In genomic region chr6:113078031-113078721, GRCm38 (mm10) we compare ENCODE assay signal across 7 mouse cellular contexts. TPM values are rescaled to one million over a fixed set of nuclear protein-coding genes. Genes with fewer than 3 reads are reported as not detected.
DNase-seq lines count a peak whose midpoint lies in the region; ATAC-seq lines count a peak whose summit lies in the region.

No protein-coding gene starts in this region.

- peak overlapping the region; percentile 98 for H3K9ac ChIP-seq in forebrain, embryonic 12.5 days
- peak overlapping the region; percentile 97 for H3K9ac ChIP-seq in hindbrain, embryonic 11.5 days (ENCODE audit: low read depth, low read length)

- peak overlapping the region; percentile 88 for H3K4me3 ChIP-seq in forebrain, embryonic 12.5 days (replicated peaks)
- peak overlapping the region; percentile 85 for H3K4me3 ChIP-seq in hindbrain, embryonic 11.5 days (ENCODE audit: low read depth, low read length)
- H3K4me3 ChIP-seq in megakaryocyte, embryonic 14.5 days (replicated peaks): peak overlapping the region; percentile 99

- intact Hi-C loops in left cerebral cortex, postnatal 10 days (cut with DNase I): no loop called here

- H3K27ac ChIP-seq in forebrain, embryonic 12.5 days: peak overlapping the region; percentile 100
- H3K27ac ChIP-seq in hindbrain, embryonic 11.5 days (ENCODE audit: low read depth, low read length): peak overlapping the region; percentile 100

- no peaks in the 10 kb centered on the region for H3K27me3 ChIP-seq in forebrain, embryonic 12.5 days
- H3K27me3 ChIP-seq in hindbrain, embryonic 11.5 days (ENCODE audit: control insufficient read depth, insufficient read depth, low read length): no peaks in the 10 kb centered on the region
- H3K27me3 ChIP-seq in megakaryocyte, embryonic 14.5 days (replicated peaks): no peaks in the 10 kb centered on the region

- H3K36me3 ChIP-seq in forebrain, embryonic 12.5 days (replicated peaks): no peaks in the 10 kb centered on the region; the same call in 1 of the 2 replicates
- H3K36me3 ChIP-seq in hindbrain, embryonic 11.5 days (ENCODE audit: control insufficient read depth, insufficient read depth, low read length): no peaks in the 10 kb centered on the region
- H3K36me3 ChIP-seq in megakaryocyte, embryonic 14.5 days (replicated peaks; ENCODE audit: low read length): peaks cover 26% of the 10 kb centered on the region

- under 1% methylated on average over 18 of the region's 18 CpGs for WGBS in forebrain, embryonic 12.5 days
- WGBS in hindbrain, embryonic 11.5 days: 0% methylated on average over 18 of the region's 18 CpGs

- H3K9me3 ChIP-seq in forebrain, embryonic 12.5 days: no peaks in the 10 kb centered on the region
- H3K9me3 ChIP-seq in hindbrain, embryonic 11.5 days (ENCODE audit: control insufficient read depth, low read length): no peaks in the 10 kb centered on the region
- H3K9me3 ChIP-seq in megakaryocyte, embryonic 14.5 days: no peaks in the 10 kb centered on the region

- ATAC-seq in forebrain, embryonic 12.5 days (ENCODE audit: low FRiP score): no peak
- no peak for ATAC-seq in hindbrain, embryonic 11.5 days (ENCODE audit: low FRiP score)

- peaks cover 53% of the 10 kb centered on the region for H3K4me1 ChIP-seq in forebrain, embryonic 12.5 days
- peaks cover 3% of the 10 kb centered on the region; the same call in 1 of the 2 replicates for H3K4me1 ChIP-seq in hindbrain, embryonic 11.5 days (replicated peaks; ENCODE audit: control insufficient read depth, insufficient read depth, low read length)
- H3K4me1 ChIP-seq in megakaryocyte, embryonic 14.5 days: peaks cover 43% of the 10 kb centered on the region

- peak; percentile 69 for DNase-seq in R1 (ENCODE audit: low read depth, low spot score)
- peak; percentile 49 for DNase-seq in c-Kit-negative CD71-positive TER-119-positive erythroid progenitor cells, embryonic 14.5 days (ENCODE audit: low read depth, low spot score)
- peak; percentile 55 for DNase-seq in hindbrain, embryonic 11.5 days (ENCODE audit: low spot score)
- peak; percentile 34 to 50 for DNase-seq in left cerebral cortex, postnatal 10 days (ENCODE audit: extremely low spot score in 1 of 2, low spot score in 2 of 2)
- DNase-seq in spleen, adult 12 weeks (ENCODE audit: low spot score): peak; percentile 35

- peak overlapping the region; percentile 91 for H3K4me2 ChIP-seq in forebrain, embryonic 12.5 days
- H3K4me2 ChIP-seq in hindbrain, embryonic 11.5 days (replicated peaks; ENCODE audit: low read depth, low read length): peak overlapping the region; percentile 66

RNA-seq across cellular contexts. Expression of gene Setd5, which starts 1.0 kb away (rescaled TPM):
- polyA plus RNA-seq in forebrain, embryonic 12.5 days (2016; fragmentation: Nextera tagmentation; extraction: Ambion mirVana): 63.9 and 64.1 TPM in 2 replicates
- 74.7 and 91.1 TPM in 2 replicates for polyA plus RNA-seq in hindbrain, embryonic 11.5 days (2014; fragmentation: Nextera tagmentation; extraction: Ambion mirVana)
- total RNA-seq in left cerebral cortex, postnatal 10 days (2021): 100 to 1,000 TPM; 133 to 135 TPM
- 5.5 and 15.2 TPM in 2 replicates for polyA plus RNA-seq in megakaryocyte, embryonic 14.5 days (2012; ENCODE audit: insufficient read depth, low replicate concordance)

RNA-seq across cellular contexts. Expression of gene Thumpd3, which starts 32.2 kb away (rescaled TPM):
- polyA plus RNA-seq in forebrain, embryonic 12.5 days (2016; fragmentation: Nextera tagmentation; extraction: Ambion mirVana): 66.5 and 68.4 TPM in 2 replicates
- polyA plus RNA-seq in hindbrain, embryonic 11.5 days (2014; fragmentation: Nextera tagmentation; extraction: Ambion mirVana): 57.4 and 58.0 TPM in 2 replicates
- total RNA-seq in left cerebral cortex, postnatal 10 days (2021): 10 to 100 TPM; 30.8 to 31.7 TPM
- polyA plus RNA-seq in megakaryocyte, embryonic 14.5 days (2012; ENCODE audit: insufficient read depth, low replicate concordance): 5.0 TPM in 1 of 2 replicates, not detected in the other
